Mouse (Mus musculus): Measurements from ENCODE around the gene Cnot4. TPM values are rescaled to one million over a fixed set of nuclear protein-coding genes. Genes with fewer than 3 reads are reported as not detected.
A peak's percentile ranks its signal among the peaks of the same experiment; 100 is the strongest.
"Not testable (repeated sequence)": the region's sequence is repeated elsewhere in the genome, so short reads cannot be mapped to it uniquely, and the experiment has no call there.

Cnot4 gene
- 2.1 and 5.3 TPM in 2 replicates for polyA plus RNA-seq (2012; rRNA removed)

GRCm38 (mm10) chr6:35133579-35134488 is at the start of gene Cnot4:
Gene Cnot4 (minus strand): TSS chr6:35133724.
- Histone ChIP-seq H3K27ac (ENCODE audit: insufficient read depth, low read depth, low read length) (peak within 1 kb of the TSS; percentile 65), H3K4me1 (ENCODE audit: control insufficient read depth, insufficient read depth, insufficient read length, low read length) (peaks cover 2% of the 10 kb centered on the region; the same call in 1 of the 2 replicates), H3K36me3 (ENCODE audit: control insufficient read depth, insufficient read depth, low read length) (no peaks in the 10 kb centered on the region), H3K27me3 (ENCODE audit: control insufficient read depth, insufficient read depth, low read length) (no peaks in the 10 kb centered on the region), H3K4me3 (ENCODE audit: low read depth, low read length) (peak within 1 kb of the TSS; percentile 87)
- TF ChIP-seq POLR2A (IDR thresholded peaks at IDR 0.05; ENCODE audit: low read depth, low read length) (peak; percentile 67; the same call in 1 of the 2 replicates), CTCF (IDR thresholded peaks at IDR 0.05; ENCODE audit: extremely low read depth, insufficient read length, insufficient replicate concordance, low read depth, low read length) (no peak)
- WGBS: under 1% methylated on average over 55 of the region's 55 CpGs

GRCm38 (mm10) chr6:35179299-35179698 is 45.8 kb upstream of the Cnot4 start:
- WGBS: 90% methylated on average over 3 of the region's 3 CpGs
- not testable (repeated sequence) for H3K27ac ChIP-seq (ENCODE audit: insufficient read depth, low read depth, low read length); H3K36me3 ChIP-seq (ENCODE audit: control insufficient read depth, insufficient read depth, low read length); H3K4me1 ChIP-seq (ENCODE audit: control insufficient read depth, insufficient read depth, insufficient read length, low read length); H3K4me3 ChIP-seq (ENCODE audit: low read depth, low read length); H3K27me3 ChIP-seq (ENCODE audit: control insufficient read depth, insufficient read depth, low read length)

GRCm38 (mm10) chr6:35177650-35178272 is 44.2 kb upstream of the Cnot4 start:
- H3K27ac ChIP-seq (ENCODE audit: insufficient read depth, low read depth, low read length): no peak overlapping the region
- peak overlapping the region; percentile 94 for H3K4me3 ChIP-seq (ENCODE audit: low read depth, low read length)
- H3K4me1 ChIP-seq (ENCODE audit: control insufficient read depth, insufficient read depth, insufficient read length, low read length): peaks cover 14% of the 10 kb centered on the region; the same call in 1 of the 2 replicates
- H3K36me3 ChIP-seq (ENCODE audit: control insufficient read depth, insufficient read depth, low read length): no peaks in the 10 kb centered on the region
- no peaks in the 10 kb centered on the region for H3K27me3 ChIP-seq (ENCODE audit: control insufficient read depth, insufficient read depth, low read length)
- no peak for TF ChIP-seq CTCF (IDR thresholded peaks at IDR 0.05; ENCODE audit: extremely low read depth, insufficient read length, insufficient replicate concordance, low read depth, low read length)
- no peak for TF ChIP-seq POLR2A (IDR thresholded peaks at IDR 0.05; ENCODE audit: low read depth, low read length)
- WGBS: under 1% methylated on average over 64 of the region's 69 CpGs

- Histone ChIP-seq H3K27me3 (ENCODE audit: control insufficient read depth, insufficient read depth, low read length) (no peaks in the 10 kb centered on the region), H3K27ac (ENCODE audit: insufficient read depth, low read depth, low read length) (peak within 1 kb of the TSS; percentile 96), H3K4me1 (ENCODE audit: control insufficient read depth, insufficient read depth, insufficient read length, low read length) (peaks cover 14% of the 10 kb centered on the region; the same call in 1 of the 2 replicates), H3K4me3 (ENCODE audit: low read depth, low read length) (peak within 1 kb of the TSS; percentile 94), H3K36me3 (ENCODE audit: control insufficient read depth, insufficient read depth, low read length) (no peaks in the 10 kb centered on the region)
- TF ChIP-seq POLR2A (IDR thresholded peaks at IDR 0.05; ENCODE audit: low read depth, low read length) (no peak; the same call in 1 of the 2 replicates), CTCF (IDR thresholded peaks at IDR 0.05; ENCODE audit: extremely low read depth, insufficient read length, insufficient replicate concordance, low read depth, low read length) (no peak)
- WGBS: 3% methylated on average over 34 of the region's 34 CpGs
Observed at GRCm38 (mm10) chr6:35176979-35177649, 43.6 kb upstream of the Cnot4 start, which contains the start of gene Nup205. Gene Nup205 (plus strand): TSS chr6:35177421.

- Histone ChIP-seq H3K27me3 (ENCODE audit: control insufficient read depth, insufficient read depth, low read length) (no peaks in the 10 kb centered on the region), H3K36me3 (ENCODE audit: control insufficient read depth, insufficient read depth, low read length) (no peaks in the 10 kb centered on the region), H3K4me3 (ENCODE audit: low read depth, low read length) (no peak overlapping the region), H3K4me1 (ENCODE audit: control insufficient read depth, insufficient read depth, insufficient read length, low read length) (peaks cover 21% of the 10 kb centered on the region; the same call in 1 of the 2 replicates), H3K27ac (ENCODE audit: insufficient read depth, low read depth, low read length) (no peak overlapping the region)
- TF ChIP-seq POLR2A (IDR thresholded peaks at IDR 0.05; ENCODE audit: low read depth, low read length) (no peak), CTCF (IDR thresholded peaks at IDR 0.05; ENCODE audit: extremely low read depth, insufficient read length, insufficient replicate concordance, low read depth, low read length) (no peak)
- 43% methylated on average over 4 of the region's 4 CpGs for WGBS
Observed at GRCm38 (mm10) chr6:35173181-35173580, 39.7 kb upstream of the Cnot4 start.

- peaks cover 21% of the 10 kb centered on the region; the same call in 1 of the 2 replicates for H3K4me1 ChIP-seq (ENCODE audit: control insufficient read depth, insufficient read depth, insufficient read length, low read length)
- 75% methylated on average over 3 of the region's 3 CpGs for WGBS
- not testable (repeated sequence) for H3K27me3 ChIP-seq (ENCODE audit: control insufficient read depth, insufficient read depth, low read length); H3K4me3 ChIP-seq (ENCODE audit: low read depth, low read length); H3K27ac ChIP-seq (ENCODE audit: insufficient read depth, low read depth, low read length); H3K36me3 ChIP-seq (ENCODE audit: control insufficient read depth, insufficient read depth, low read length)
Observed at GRCm38 (mm10) chr6:35172028-35172427, 38.5 kb upstream of the Cnot4 start.

GRCm38 (mm10) chr6:35169250-35169649 is 35.7 kb upstream of the Cnot4 start:
- no peak overlapping the region for H3K4me3 ChIP-seq (ENCODE audit: low read depth, low read length)
- H3K27ac ChIP-seq (ENCODE audit: insufficient read depth, low read depth, low read length): peak overlapping the region; percentile 70
- no peak for TF ChIP-seq CTCF (IDR thresholded peaks at IDR 0.05; ENCODE audit: extremely low read depth, insufficient read length, insufficient replicate concordance, low read depth, low read length)
- TF ChIP-seq POLR2A (IDR thresholded peaks at IDR 0.05; ENCODE audit: low read depth, low read length): no peak
- 21% methylated on average over 4 of the region's 4 CpGs for WGBS
- no peaks in the 10 kb centered on the region for H3K27me3 ChIP-seq (ENCODE audit: control insufficient read depth, insufficient read depth, low read length)
- peaks cover 12% of the 10 kb centered on the region; the same call in 1 of the 2 replicates for H3K4me1 ChIP-seq (ENCODE audit: control insufficient read depth, insufficient read depth, insufficient read length, low read length)
- no peaks in the 10 kb centered on the region for H3K36me3 ChIP-seq (ENCODE audit: control insufficient read depth, insufficient read depth, low read length)

All from small intestine, adult 2 months (tissue).